Mouse (Mus musculus): Measurements from ENCODE around the gene Adgrb3. TPM values are rescaled to one million over a fixed set of nuclear protein-coding genes. Genes with fewer than 3 reads are reported as not detected.

The Adgrb3 gene
- polyA plus RNA-seq, 1 experiment from 2014 or later = 25.6 TPM

DNA sequence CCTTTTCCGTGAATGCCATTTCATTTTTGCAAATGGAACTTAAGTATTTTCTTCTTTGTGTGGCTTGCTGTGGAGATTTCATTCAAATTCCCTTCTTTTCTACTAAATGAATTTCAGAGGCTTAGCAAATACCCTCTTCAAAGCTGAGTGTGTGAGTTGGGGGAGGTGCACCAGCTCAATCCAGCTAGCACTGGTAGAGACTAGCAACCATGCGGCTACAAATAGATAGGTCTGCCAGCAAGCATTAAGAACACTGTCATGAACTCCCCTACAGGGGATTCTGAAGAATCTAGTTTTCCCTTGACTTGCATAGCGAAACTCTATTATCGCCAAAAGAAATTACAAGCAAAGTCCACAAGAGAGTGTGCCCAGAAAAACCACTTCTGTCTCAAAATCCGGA is 624.9 kb downstream of the Adgrb3 start:
- Histone ChIP-seq H3K27me3 (no peaks in the 10 kb centered on the region), H3K9me3 (replicated peaks) (no peaks in the 10 kb centered on the region), H3K4me2 (no peak overlapping the region), H3K4me3 (no peak overlapping the region), H3K27ac (no peak overlapping the region), H3K9ac (no peak overlapping the region), H3K4me1 (peaks cover 4% of the 10 kb centered on the region), H3K36me3 (ENCODE audit: poor library complexity, severe bottlenecking) (no peaks in the 10 kb centered on the region)
- 34% methylated on average over 5 of the region's 5 CpGs for WGBS
- ATAC-seq = 0 out of 2 replicates have a peak, but pooled peaks have one; percentile 62

DNA sequence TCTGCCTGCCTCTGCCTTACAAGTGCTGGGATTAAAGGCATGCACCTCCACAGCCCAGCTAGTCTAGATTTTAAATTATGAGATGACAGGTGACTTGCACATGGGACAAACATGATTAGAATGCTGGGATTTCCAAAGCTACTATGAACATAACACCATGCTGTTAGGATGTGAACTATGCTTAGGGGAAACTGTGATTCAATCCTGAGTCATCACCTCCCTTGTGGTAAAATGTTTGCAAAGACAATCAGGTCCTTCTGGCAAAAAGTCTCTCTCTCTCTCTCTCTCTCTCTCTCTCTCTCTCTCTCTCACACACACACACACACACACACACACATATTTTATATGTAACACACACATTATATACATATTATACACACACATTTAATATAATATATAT is 630.1 kb downstream of the Adgrb3 start:
- no peaks in the 10 kb centered on the region for H3K9me3 ChIP-seq (replicated peaks)
- no peaks in the 10 kb centered on the region for H3K4me1 ChIP-seq
- H3K4me2 ChIP-seq = no peak overlapping the region
- no peak for ATAC-seq
- no peak overlapping the region for H3K4me3 ChIP-seq
- H3K27me3 ChIP-seq = no peaks in the 10 kb centered on the region
- no peak overlapping the region for H3K9ac ChIP-seq
- H3K27ac ChIP-seq = no peak overlapping the region
- H3K36me3 ChIP-seq (ENCODE audit: poor library complexity, severe bottlenecking) = no peaks in the 10 kb centered on the region

- H3K36me3 ChIP-seq (ENCODE audit: poor library complexity, severe bottlenecking) = no peaks in the 10 kb centered on the region
- 30% methylated on average over 11 of the region's 11 CpGs for WGBS
- no peak overlapping the region for H3K27ac ChIP-seq
- no peak overlapping the region for H3K9ac ChIP-seq
- H3K9me3 ChIP-seq (replicated peaks) = no peaks in the 10 kb centered on the region
- no peak overlapping the region for H3K4me3 ChIP-seq
- H3K4me1 ChIP-seq = peaks cover 4% of the 10 kb centered on the region; the same call in 1 of the 2 replicates
- ATAC-seq = peak; percentile 70; the same call in 1 of the 2 replicates
- no peaks in the 10 kb centered on the region for H3K27me3 ChIP-seq
- 0 out of 2 replicates have a peak overlapping the region, but pooled peaks have one; percentile 10 for H3K4me2 ChIP-seq
Observed at GRCm38 (mm10) chr1:25191986-25192385, 637.5 kb downstream of the Adgrb3 start.

GRCm38 (mm10) chr1:25189261-25189660 is 640.2 kb downstream of the Adgrb3 start:
- no peaks in the 10 kb centered on the region for H3K27me3 ChIP-seq
- H3K27ac ChIP-seq = peak overlapping the region; percentile 32; the same call in 1 of the 2 replicates
- H3K4me3 ChIP-seq = no peak overlapping the region
- no peak overlapping the region for H3K9ac ChIP-seq
- WGBS = 72% methylated on average over 9 of the region's 9 CpGs
- no peak overlapping the region for H3K4me2 ChIP-seq
- no peak for ATAC-seq
- no peaks in the 10 kb centered on the region for H3K9me3 ChIP-seq (replicated peaks)
- peaks cover 4% of the 10 kb centered on the region; the same call in 1 of the 2 replicates for H3K4me1 ChIP-seq
- no peaks in the 10 kb centered on the region for H3K36me3 ChIP-seq (ENCODE audit: poor library complexity, severe bottlenecking)

DNA sequence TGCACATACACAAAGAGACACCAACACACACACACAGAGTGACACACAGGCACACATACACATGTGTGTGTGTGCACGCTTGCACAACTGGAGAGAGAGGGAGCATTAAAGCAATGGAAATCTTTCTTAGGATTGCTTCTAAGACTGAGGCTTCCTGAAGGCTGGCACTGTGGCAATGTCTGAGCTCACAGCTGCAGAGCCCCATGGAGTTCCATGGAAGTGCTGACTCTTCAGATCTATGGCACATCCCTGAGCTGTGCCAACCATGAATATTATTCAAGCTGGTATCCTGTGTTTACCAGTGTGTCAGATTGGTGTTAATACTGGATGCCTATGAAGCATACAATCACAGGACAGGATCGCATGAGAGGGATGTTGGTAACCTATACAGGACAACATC is 643.6 kb downstream of the Adgrb3 start:
- Histone ChIP-seq H3K4me2 (no peak overlapping the region), H3K27me3 (no peaks in the 10 kb centered on the region), H3K9ac (no peak overlapping the region), H3K27ac (no peak overlapping the region), H3K36me3 (ENCODE audit: poor library complexity, severe bottlenecking) (no peaks in the 10 kb centered on the region), H3K4me3 (no peak overlapping the region), H3K4me1 (0 out of 2 replicates have a peak, but pooled peaks cover 3% of the 10 kb centered on the region), H3K9me3 (replicated peaks) (no peaks in the 10 kb centered on the region)
- 94% methylated on average over 2 of the region's 2 CpGs for WGBS
- ATAC-seq = no peak; the same call in 1 of the 2 replicates

- H3K9me3 ChIP-seq (replicated peaks) = no peaks in the 10 kb centered on the region
- H3K27ac ChIP-seq = 0 out of 2 replicates have a peak overlapping the region, but pooled peaks have one; percentile 59
- H3K36me3 ChIP-seq (ENCODE audit: poor library complexity, severe bottlenecking) = no peaks in the 10 kb centered on the region
- no peak overlapping the region for H3K9ac ChIP-seq
- WGBS = 84% methylated on average over 2 of the region's 2 CpGs
- H3K27me3 ChIP-seq = no peaks in the 10 kb centered on the region
- H3K4me3 ChIP-seq = no peak overlapping the region
- ATAC-seq = no peak
- peaks cover 35% of the 10 kb centered on the region for H3K4me1 ChIP-seq
- H3K4me2 ChIP-seq = no peak overlapping the region
Observed at GRCm38 (mm10) chr1:25181881-25182280, 647.6 kb downstream of the Adgrb3 start.

DNA sequence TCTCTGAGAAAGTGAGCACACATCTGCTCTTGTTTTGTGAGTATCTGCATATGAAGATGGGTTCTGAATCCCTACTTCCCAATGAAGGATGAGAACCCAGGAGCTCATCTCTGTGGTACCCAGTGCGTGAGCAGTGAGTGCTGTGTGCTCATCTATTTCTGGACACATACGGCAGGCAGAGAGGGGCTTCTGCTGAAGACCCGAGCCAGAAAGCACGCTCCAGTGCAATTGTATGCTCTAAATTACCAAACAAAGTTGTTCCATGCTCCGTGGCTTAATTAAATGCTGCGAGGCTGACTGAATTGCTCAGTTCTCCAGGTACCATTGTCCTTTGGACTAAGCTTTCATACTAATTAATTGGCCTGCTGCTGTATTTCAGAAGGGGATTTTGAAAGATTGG is 648.9 kb downstream of the Adgrb3 start:
- Histone ChIP-seq H3K9me3 (replicated peaks) (no peaks in the 10 kb centered on the region), H3K9ac (no peak overlapping the region), H3K4me3 (no peak overlapping the region), H3K4me1 (peaks cover 35% of the 10 kb centered on the region), H3K27me3 (no peaks in the 10 kb centered on the region), H3K36me3 (ENCODE audit: poor library complexity, severe bottlenecking) (no peaks in the 10 kb centered on the region), H3K4me2 (peak overlapping the region; percentile 14; the same call in 1 of the 2 replicates), H3K27ac (peak overlapping the region; percentile 76)
- ATAC-seq = peak; percentile 74
- 2% methylated on average over 6 of the region's 6 CpGs for WGBS

- H3K36me3 ChIP-seq (ENCODE audit: poor library complexity, severe bottlenecking) = no peaks in the 10 kb centered on the region
- H3K9ac ChIP-seq = no peak overlapping the region
- H3K27me3 ChIP-seq = no peaks in the 10 kb centered on the region
- H3K4me2 ChIP-seq = peak overlapping the region; percentile 14; the same call in 1 of the 2 replicates
- 15% methylated on average over 9 of the region's 9 CpGs for WGBS
- H3K4me1 ChIP-seq = peaks cover 35% of the 10 kb centered on the region
- peak; percentile 76 for ATAC-seq
- no peaks in the 10 kb centered on the region for H3K9me3 ChIP-seq (replicated peaks)
- H3K27ac ChIP-seq = peak overlapping the region; percentile 76
- H3K4me3 ChIP-seq = no peak overlapping the region
Observed at GRCm38 (mm10) chr1:25179860-25180582, 649.5 kb downstream of the Adgrb3 start.

- peaks cover 34% of the 10 kb centered on the region for H3K4me1 ChIP-seq
- H3K9ac ChIP-seq = no peak overlapping the region
- H3K27me3 ChIP-seq = no peaks in the 10 kb centered on the region
- no peaks in the 10 kb centered on the region for H3K36me3 ChIP-seq (ENCODE audit: poor library complexity, severe bottlenecking)
- H3K27ac ChIP-seq = peak overlapping the region; percentile 48; the same call in 1 of the 2 replicates
- no peak overlapping the region for H3K4me3 ChIP-seq
- no peak for ATAC-seq
- H3K9me3 ChIP-seq (replicated peaks) = no peaks in the 10 kb centered on the region
- WGBS = 31% methylated on average over 21 of the region's 21 CpGs
- H3K4me2 ChIP-seq = no peak overlapping the region; the same call in 1 of the 2 replicates
Observed at GRCm38 (mm10) chr1:25178347-25179130, 651.0 kb downstream of the Adgrb3 start.

DNA sequence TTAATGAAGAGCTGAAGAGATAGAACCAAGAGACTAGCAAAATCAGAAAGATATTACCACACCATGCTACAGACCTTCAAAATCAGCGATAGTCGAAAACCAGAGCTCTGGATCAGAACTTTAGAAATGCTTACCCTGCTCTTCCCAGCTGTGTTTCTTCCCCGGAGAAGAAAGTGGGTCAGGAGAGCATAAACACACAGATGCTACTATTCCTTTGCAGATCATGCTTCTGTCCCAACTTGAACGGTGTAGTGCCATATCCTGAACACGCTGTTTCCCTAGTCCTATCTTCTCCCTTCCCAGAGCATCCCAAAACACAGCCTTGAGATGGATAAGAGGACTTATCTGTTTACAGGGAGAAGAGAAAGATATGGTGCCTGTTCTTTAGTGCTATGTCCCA is 662.4 kb downstream of the Adgrb3 start:
- 92% methylated on average over 5 of the region's 5 CpGs for WGBS
- Histone ChIP-seq H3K4me1 (0 out of 2 replicates have a peak, but pooled peaks cover 5% of the 10 kb centered on the region), H3K4me3 (no peak overlapping the region), H3K36me3 (ENCODE audit: poor library complexity, severe bottlenecking) (no peaks in the 10 kb centered on the region), H3K27ac (no peak overlapping the region), H3K9me3 (replicated peaks) (no peaks in the 10 kb centered on the region), H3K4me2 (no peak overlapping the region), H3K9ac (no peak overlapping the region), H3K27me3 (no peaks in the 10 kb centered on the region)
- ATAC-seq = no peak

DNA sequence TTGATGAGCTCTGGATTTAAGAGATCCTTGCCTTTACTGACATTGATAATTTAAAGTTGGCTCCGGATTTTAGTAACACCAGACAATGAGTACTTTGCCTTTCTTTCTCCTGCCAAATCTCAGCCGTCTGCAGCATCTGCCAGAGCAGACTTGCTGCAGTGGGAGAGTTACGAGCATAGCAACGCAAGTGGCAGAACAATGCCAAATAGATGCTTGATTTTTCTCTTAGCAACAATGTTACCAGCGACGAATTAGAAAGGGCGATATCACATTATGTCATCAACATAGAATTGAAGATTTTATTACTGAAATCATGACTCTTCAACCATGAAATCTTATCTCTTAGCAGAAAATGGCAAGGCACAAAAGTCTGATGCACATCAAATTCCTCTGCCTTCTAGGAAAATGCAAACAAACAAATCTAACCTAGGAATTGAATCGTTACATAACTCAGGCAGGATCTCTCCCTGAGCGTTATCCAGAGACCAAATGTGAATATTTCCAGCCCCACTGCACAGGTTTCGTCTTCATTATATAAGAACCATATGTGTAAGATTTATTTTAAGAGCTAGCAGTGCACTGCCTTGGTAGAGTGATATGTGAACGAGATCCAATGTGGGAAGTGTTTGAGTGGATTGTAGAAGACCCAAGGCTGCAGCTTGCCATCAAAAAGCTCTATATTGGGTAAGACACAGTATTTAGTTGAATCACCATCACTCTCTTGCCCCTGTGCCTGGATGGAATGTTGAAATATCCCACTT is 663.3 kb downstream of the Adgrb3 start:
- H3K9me3 ChIP-seq (replicated peaks) = no peaks in the 10 kb centered on the region
- no peak overlapping the region for H3K9ac ChIP-seq
- H3K4me3 ChIP-seq = no peak overlapping the region
- H3K27me3 ChIP-seq = no peaks in the 10 kb centered on the region
- no peaks in the 10 kb centered on the region for H3K36me3 ChIP-seq (ENCODE audit: poor library complexity, severe bottlenecking)
- 62% methylated on average over 11 of the region's 11 CpGs for WGBS
- H3K4me2 ChIP-seq = no peak overlapping the region
- H3K4me1 ChIP-seq = 0 out of 2 replicates have a peak, but pooled peaks cover 5% of the 10 kb centered on the region
- 0 out of 2 replicates have a peak overlapping the region, but pooled peaks have one; percentile 45 for H3K27ac ChIP-seq
- peak; percentile 83; the same call in 1 of the 2 replicates for ATAC-seq
